Mouse (Mus musculus): ENCODE data around the gene Astn1.

The Astn1 gene

GRCm38 (mm10) chr1:158607201-158607600 lies 245.1 kb downstream of the Astn1 start:
- in situ Hi-C loops (cut with MboI, MseI) = no loop called here

GRCm38 (mm10) chr1:158615202-158615601 lies 253.1 kb downstream of the Astn1 start:
- in situ Hi-C loops (cut with MboI, MseI) = no loop called here

GRCm38 (mm10) chr1:158617943-158618342 lies 255.9 kb downstream of the Astn1 start:
- in situ Hi-C loops (cut with MboI, MseI) = no loop called here

- in situ Hi-C loops (cut with MboI, MseI) = no loop called here
These were observed 270.9 kb downstream of the Astn1 start for GRCm38 (mm10) chr1:158632935-158633334.

GRCm38 (mm10) chr1:158633441-158633840 lies 271.4 kb downstream of the Astn1 start:
- in situ Hi-C loops (cut with MboI, MseI) = no loop called here

- in situ Hi-C loops (cut with MboI, MseI) = no loop called here
These were observed 279.2 kb downstream of the Astn1 start for GRCm38 (mm10) chr1:158641306-158641705.

- in situ Hi-C loops (cut with MboI, MseI) = no loop called here
These were observed 280.2 kb downstream of the Astn1 start for GRCm38 (mm10) chr1:158642247-158642646.

GRCm38 (mm10) chr1:158652799-158653198 lies 290.7 kb downstream of the Astn1 start:
- in situ Hi-C loops (cut with MboI, MseI) = loop anchor here (10.0 kb wide), 1 partner anchor 1098 kb away; no protein-coding TSS in a partner anchor

- in situ Hi-C loops (cut with MboI, MseI) = loop anchor here (10.0 kb wide), 1 partner anchor 1099 kb away; no protein-coding TSS in a partner anchor
These were observed 291.9 kb downstream of the Astn1 start for GRCm38 (mm10) chr1:158653808-158654520.

GRCm38 (mm10) chr1:158654571-158655205 lies 292.6 kb downstream of the Astn1 start:
- in situ Hi-C loops (cut with MboI, MseI) = loop anchor here (10.0 kb wide), 1 partner anchor 1100 kb away; no protein-coding TSS in a partner anchor

GRCm38 (mm10) chr1:158656986-158657385 lies 294.9 kb downstream of the Astn1 start:
- in situ Hi-C loops (cut with MboI, MseI) = loop anchor here (10.0 kb wide), 1 partner anchor 1102 kb away; no protein-coding TSS in a partner anchor

GRCm38 (mm10) chr1:158666001-158666400 lies 303.9 kb downstream of the Astn1 start:
- in situ Hi-C loops (cut with MboI, MseI) = no loop called here

GRCm38 (mm10) chr1:158669971-158670592 lies 308.0 kb downstream of the Astn1 start:
- in situ Hi-C loops (cut with MboI, MseI) = loop anchor here (10.0 kb wide), 1 partner anchor 465 kb away; no protein-coding TSS in a partner anchor

- in situ Hi-C loops (cut with MboI, MseI) = no loop called here
These were observed 325.7 kb downstream of the Astn1 start for GRCm38 (mm10) chr1:158687726-158688125.

- in situ Hi-C loops (cut with MboI, MseI) = no loop called here
These were observed 335.4 kb downstream of the Astn1 start for GRCm38 (mm10) chr1:158697423-158697822.

GRCm38 (mm10) chr1:158697859-158698569 lies 335.9 kb downstream of the Astn1 start:
- in situ Hi-C loops (cut with MboI, MseI) = no loop called here

- in situ Hi-C loops (cut with MboI, MseI) = no loop called here
These were observed 337.2 kb downstream of the Astn1 start for GRCm38 (mm10) chr1:158699276-158699675.

- in situ Hi-C loops (cut with MboI, MseI) = no loop called here
These were observed 338.1 kb downstream of the Astn1 start for GRCm38 (mm10) chr1:158700147-158700546.

- in situ Hi-C loops (cut with MboI, MseI) = no loop called here
These were observed 339.3 kb downstream of the Astn1 start for GRCm38 (mm10) chr1:158701336-158701735.

GRCm38 (mm10) chr1:158713301-158714095 lies 351.4 kb downstream of the Astn1 start:
- in situ Hi-C loops (cut with MboI, MseI) = no loop called here

Measured in T-helper 2 cell (primary cell).